Mouse (Mus musculus) brain, embryonic 14.5 days (tissue): Measurements from ENCODE around the gene Baz1a.

Source experiments
- CTCF ChIP-seq: fragments of 200-500 bp; IDR thresholded peaks from 2 replicates; pipeline ENCODE4 v1.5.1; 2012; ENCODE audit warnings: inconsistent platforms, mild to moderate bottlenecking, moderate library complexity, borderline replicate concordance; ENCODE audit not compliant: insufficient read depth, insufficient read length; ENCODE audit errors: extremely low read depth
- POLR2A ChIP-seq: fragments of 200-500 bp; IDR thresholded peaks from 2 replicates; pipeline ENCODE4 v1.6.1; 2012; ENCODE audit warnings: mild to moderate bottlenecking, inconsistent platforms, borderline replicate concordance; ENCODE audit not compliant: poor library complexity, insufficient read depth, insufficient read length, severe bottlenecking; ENCODE audit errors: extremely low read depth

- TF ChIP-seq CTCF (no peak), POLR2A (no peak)
Measured at GRCm38 (mm10) chr12:55059812-55060211, 45.7 kb upstream of the Baz1a start.
